Mouse (Mus musculus): Measurements from ENCODE around the gene Ica1l. TPM values are rescaled to one million over a fixed set of nuclear protein-coding genes. Genes with fewer than 3 reads are reported as not detected.
"Not testable (repeated sequence)": the region's sequence is repeated elsewhere in the genome, so short reads cannot be mapped to it uniquely, and the experiment has no call there.

The Ica1l gene
- polyA plus RNA-seq (2015; fragmentation: Nextera tagmentation; extraction: Ambion mirVana): 11.4 and 13.4 TPM in 2 replicates

DNA sequence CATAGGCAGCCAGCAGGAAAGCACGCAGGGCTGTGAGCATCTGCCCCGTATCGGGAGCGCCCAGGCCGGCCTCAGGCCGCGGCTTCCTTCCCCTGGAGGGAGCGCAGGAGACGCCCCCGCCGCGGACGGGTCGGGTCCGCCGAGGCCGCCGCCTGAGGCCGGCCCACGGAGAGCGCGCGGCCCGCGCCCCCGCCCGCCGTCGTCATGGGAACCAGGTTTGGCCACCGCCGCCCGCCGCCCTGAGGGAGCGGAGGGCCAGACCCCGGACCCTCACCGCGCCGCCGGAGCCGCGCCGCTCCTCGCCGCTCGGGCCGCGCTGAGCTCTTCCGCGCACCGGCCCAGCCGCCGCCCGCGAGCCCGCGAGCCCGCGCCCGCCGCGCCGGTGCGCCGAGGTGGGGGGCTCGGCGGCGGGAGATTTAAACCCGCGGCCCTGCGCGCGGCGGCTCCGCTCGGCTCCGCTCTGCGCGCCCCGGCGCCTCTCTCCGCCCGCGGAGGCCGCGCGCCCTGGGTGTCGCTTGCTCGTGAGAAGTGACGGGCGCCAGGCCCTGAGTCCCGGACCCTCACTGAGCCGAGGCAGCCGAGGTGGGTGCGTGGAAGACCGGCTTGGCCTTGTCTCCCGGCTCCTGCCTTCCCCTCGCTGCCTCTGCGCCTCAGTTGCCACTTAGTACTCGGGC is at the start of gene Ica1l:
Ica1l (minus strand) TSS at position 389 of the 674 bp plus-strand sequence.
- Histone ChIP-seq H3K4me2 (peak within 1 kb of the TSS; percentile 86), H3K27ac (no peak within 1 kb of the TSS)

DNA sequence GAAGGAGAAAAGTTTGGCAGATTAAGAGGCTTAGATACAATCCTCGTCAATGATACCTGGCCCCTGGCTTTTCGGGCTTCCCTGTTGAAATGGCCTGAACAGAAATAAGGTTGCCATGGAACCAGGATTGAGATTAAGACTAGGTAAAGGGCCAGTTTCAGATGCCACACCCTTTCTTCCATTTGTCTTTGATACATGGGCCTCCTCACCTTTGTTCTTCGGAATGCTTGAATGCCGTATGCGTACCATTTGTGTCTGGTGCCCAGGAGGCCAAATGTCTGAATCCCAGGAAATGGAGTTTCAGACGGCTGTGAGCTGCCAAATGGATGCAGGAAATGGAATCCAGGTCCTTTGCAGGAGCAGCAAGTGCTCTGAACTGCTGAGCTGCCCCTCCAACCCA is 33.4 kb upstream of the Ica1l start:
- no peaks in the 10 kb centered on the region for H3K27me3 ChIP-seq
- H3K36me3 ChIP-seq (ENCODE audit: poor library complexity, severe bottlenecking): peaks cover 40% of the 10 kb centered on the region
- no peak for ATAC-seq
- no peaks in the 10 kb centered on the region for H3K9me3 ChIP-seq (replicated peaks)
- H3K4me3 ChIP-seq: no peak overlapping the region
- H3K27ac ChIP-seq: no peak overlapping the region
- H3K4me1 ChIP-seq: no peaks in the 10 kb centered on the region
- WGBS: 86% methylated on average over 6 of the region's 6 CpGs
- H3K4me2 ChIP-seq: no peak overlapping the region
- H3K9ac ChIP-seq: no peak overlapping the region

More for the DNA sequence above, at the start of gene Ica1l:
- WGBS: under 1% methylated on average over 52 of the region's 99 CpGs
- H3K4me3 ChIP-seq: peak within 1 kb of the TSS; percentile 69
- ATAC-seq: peak; percentile 92
- H3K9ac ChIP-seq: peak within 1 kb of the TSS; percentile 84
- no peaks in the 10 kb centered on the region for H3K36me3 ChIP-seq (ENCODE audit: poor library complexity, severe bottlenecking)
- no peaks in the 10 kb centered on the region for H3K9me3 ChIP-seq (replicated peaks)
- H3K27me3 ChIP-seq: peaks cover 14% of the 10 kb centered on the region
- peaks cover 2% of the 10 kb centered on the region; the same call in 1 of the 2 replicates for H3K4me1 ChIP-seq

DNA sequence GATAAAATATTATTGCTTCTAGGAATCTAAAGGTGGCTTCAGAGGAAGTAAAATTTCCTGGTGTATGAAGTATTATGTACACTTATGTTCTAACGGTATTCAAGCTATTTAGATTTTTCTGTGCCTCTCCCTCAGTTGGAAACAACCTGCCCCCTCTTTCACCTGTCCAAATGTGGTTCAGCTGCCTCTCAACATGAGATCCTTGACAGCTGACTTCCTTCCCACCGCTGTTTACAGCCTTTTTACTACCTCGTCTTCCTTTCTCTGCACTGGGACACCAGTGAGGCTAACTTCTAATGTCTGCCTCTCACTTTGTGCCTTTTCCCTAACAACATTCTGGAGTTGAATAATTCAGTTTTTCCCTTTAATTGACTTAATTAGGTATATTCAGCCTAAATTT is 32.6 kb upstream of the Ica1l start:
- no peak overlapping the region for H3K9ac ChIP-seq
- no peaks in the 10 kb centered on the region for H3K4me1 ChIP-seq
- H3K36me3 ChIP-seq (ENCODE audit: poor library complexity, severe bottlenecking): peaks cover 35% of the 10 kb centered on the region
- no peak overlapping the region for H3K27ac ChIP-seq
- H3K4me2 ChIP-seq: no peak overlapping the region
- WGBS: 81% methylated on average over 3 of the region's 3 CpGs
- H3K27me3 ChIP-seq: no peaks in the 10 kb centered on the region
- no peak for ATAC-seq
- no peaks in the 10 kb centered on the region for H3K9me3 ChIP-seq (replicated peaks)
- no peak overlapping the region for H3K4me3 ChIP-seq

DNA sequence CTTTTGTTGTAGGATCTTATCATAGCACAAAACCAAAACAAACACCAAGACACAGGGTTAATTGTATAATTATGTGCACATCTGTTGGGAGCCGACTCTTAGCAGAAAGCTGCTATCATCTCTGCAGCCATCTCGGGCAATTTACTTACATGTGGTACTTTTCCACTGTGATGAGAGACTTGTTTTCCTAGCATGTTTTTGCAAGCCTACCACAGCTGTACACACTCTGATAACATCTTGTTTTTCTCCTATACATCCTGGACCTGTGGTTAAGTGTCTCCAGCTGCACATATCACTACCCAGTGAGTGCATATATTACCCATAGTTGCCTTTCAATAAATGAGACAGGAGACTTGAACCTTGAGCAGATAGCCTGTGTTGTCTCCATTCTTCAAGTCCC is 32.0 kb upstream of the Ica1l start:
- ATAC-seq: no peak
- no peaks in the 10 kb centered on the region for H3K9me3 ChIP-seq (replicated peaks)
- peaks cover 30% of the 10 kb centered on the region for H3K36me3 ChIP-seq (ENCODE audit: poor library complexity, severe bottlenecking)
- no peak overlapping the region for H3K27ac ChIP-seq
- H3K4me3 ChIP-seq: no peak overlapping the region
- 80% methylated on average over 2 of the region's 2 CpGs for WGBS
- H3K9ac ChIP-seq: no peak overlapping the region
- no peak overlapping the region for H3K4me2 ChIP-seq
- no peaks in the 10 kb centered on the region for H3K4me1 ChIP-seq
- no peaks in the 10 kb centered on the region for H3K27me3 ChIP-seq

DNA sequence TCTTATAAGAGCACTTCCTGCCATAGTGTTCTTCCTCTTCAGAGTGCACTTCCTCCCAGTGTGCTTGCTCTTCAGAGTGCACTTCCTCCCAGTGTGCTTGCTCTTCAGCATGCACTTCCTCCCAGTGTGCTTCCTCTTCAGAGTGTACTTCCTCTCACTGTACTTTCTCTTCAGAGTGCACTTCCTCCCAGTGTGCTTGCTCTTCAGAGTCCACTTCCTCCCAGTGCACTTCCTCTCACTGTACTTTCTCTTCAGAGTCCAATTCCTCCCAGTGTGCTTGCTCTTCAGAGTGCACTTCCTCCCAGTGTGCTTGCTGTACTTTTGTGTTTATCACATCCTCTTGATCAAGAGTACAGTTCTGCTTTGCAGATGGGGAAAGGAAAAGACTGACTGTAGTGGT is 27.7 kb upstream of the Ica1l start:
- H3K9ac ChIP-seq; H3K36me3 ChIP-seq (ENCODE audit: poor library complexity, severe bottlenecking); H3K4me1 ChIP-seq; H3K27me3 ChIP-seq; H3K4me2 ChIP-seq; H3K4me3 ChIP-seq; H3K27ac ChIP-seq; H3K9me3 ChIP-seq (replicated peaks); ATAC-seq: not testable (repeated sequence)

DNA sequence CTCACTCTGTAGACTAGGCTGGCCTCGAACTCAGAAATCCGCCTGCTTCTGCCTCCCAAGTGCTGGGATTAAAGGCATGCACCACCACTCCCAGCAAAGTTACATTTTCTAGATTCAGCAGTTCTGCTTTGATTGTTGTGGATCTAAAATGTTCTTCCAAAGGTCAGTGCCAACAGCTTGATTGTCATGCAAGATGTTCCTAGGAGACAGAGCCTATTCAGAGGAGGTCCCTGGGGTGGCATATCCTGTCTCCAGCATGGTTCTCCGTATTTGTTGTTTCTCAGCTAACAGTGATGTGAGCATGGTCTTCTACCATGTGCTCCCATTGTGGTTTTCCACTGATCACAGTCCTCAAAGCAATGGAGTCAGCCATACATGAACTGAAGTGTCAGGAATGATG is 13.3 kb upstream of the Ica1l start:
- Histone ChIP-seq H3K9ac (no peak overlapping the region), H3K27ac (no peak overlapping the region), H3K4me2 (no peak overlapping the region), H3K9me3 (replicated peaks) (no peaks in the 10 kb centered on the region), H3K4me3 (no peak overlapping the region), H3K27me3 (no peaks in the 10 kb centered on the region), H3K36me3 (ENCODE audit: poor library complexity, severe bottlenecking) (no peaks in the 10 kb centered on the region), H3K4me1 (no peaks in the 10 kb centered on the region)
- ATAC-seq: no peak
- WGBS: 86% methylated on average over 3 of the region's 3 CpGs

DNA sequence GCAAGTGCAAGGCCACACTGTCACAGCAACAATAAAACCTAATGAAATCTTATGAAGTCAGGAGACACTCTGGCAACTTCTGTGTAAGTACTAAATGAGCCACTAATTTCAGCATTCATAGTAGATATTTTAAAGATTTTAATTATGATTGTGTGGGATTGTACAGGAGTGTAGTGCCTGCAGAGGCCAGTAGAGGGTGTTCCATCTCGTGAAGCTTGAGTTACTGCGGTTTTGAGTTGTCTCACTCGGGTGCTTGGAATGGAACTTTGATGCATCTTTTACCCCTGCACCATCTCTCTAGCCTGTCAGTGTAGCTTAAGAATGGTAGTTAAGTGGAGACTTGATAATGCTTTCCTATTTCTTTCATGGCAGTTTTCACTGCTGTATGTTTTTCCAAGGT is 11.7 kb upstream of the Ica1l start:
- Histone ChIP-seq H3K36me3 (ENCODE audit: poor library complexity, severe bottlenecking) (no peaks in the 10 kb centered on the region), H3K4me2 (no peak overlapping the region), H3K4me1 (no peaks in the 10 kb centered on the region), H3K9ac (no peak overlapping the region), H3K27me3 (no peaks in the 10 kb centered on the region), H3K27ac (no peak overlapping the region), H3K9me3 (replicated peaks) (no peaks in the 10 kb centered on the region), H3K4me3 (no peak overlapping the region)
- no peak for ATAC-seq
- WGBS: 38% methylated on average over 3 of the region's 3 CpGs

DNA sequence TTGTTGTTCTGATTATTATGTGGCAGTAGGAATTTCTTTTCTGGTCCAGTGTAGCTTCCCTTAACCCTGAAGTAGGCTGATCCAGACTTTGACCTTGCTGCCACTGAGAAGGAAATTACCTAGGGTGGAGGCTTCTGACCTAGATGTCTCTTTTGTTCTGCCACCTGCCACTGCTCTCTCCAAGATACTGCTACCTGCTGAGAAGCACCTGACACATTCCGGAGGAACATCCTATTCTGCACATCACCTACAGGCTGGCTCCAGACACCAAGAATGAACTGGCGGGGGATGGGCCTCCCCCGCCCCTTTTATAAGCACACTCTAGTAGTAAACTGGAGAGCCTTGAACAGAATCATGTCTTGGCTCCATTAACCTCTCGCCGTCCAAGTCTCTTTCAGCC is 4.5 kb upstream of the Ica1l start:
- not testable (repeated sequence) for H3K4me2 ChIP-seq; H3K36me3 ChIP-seq (ENCODE audit: poor library complexity, severe bottlenecking); ATAC-seq; H3K4me1 ChIP-seq; H3K9ac ChIP-seq; H3K27me3 ChIP-seq; H3K27ac ChIP-seq; H3K4me3 ChIP-seq; H3K9me3 ChIP-seq (replicated peaks)
- WGBS: 95% methylated on average over 5 of the region's 5 CpGs

DNA sequence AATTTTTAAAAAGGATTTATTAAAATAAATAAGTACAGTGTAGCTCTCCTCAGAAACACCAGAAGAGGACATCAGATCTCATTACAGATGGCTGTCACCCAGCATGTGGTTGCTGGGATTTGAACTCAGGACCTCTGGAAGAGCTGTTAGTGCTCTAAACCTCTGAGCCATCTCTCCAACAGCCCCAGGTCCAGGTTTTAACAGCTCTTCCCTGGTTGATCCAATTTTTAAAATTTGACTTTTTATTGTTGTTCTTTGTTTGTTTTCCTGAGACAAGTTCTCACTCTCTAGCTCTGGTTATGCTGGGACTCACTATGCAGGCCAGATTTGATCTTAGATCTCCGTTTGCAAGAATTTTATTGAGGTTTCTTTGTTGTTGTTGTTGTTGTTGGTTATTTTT is 1.6 kb upstream of the Ica1l start:
- H3K4me1 ChIP-seq: peaks cover 2% of the 10 kb centered on the region; the same call in 1 of the 2 replicates
- no peak overlapping the region for H3K4me2 ChIP-seq
- peaks cover 14% of the 10 kb centered on the region for H3K27me3 ChIP-seq
- H3K27ac ChIP-seq: no peak overlapping the region
- H3K9ac ChIP-seq: no peak overlapping the region
- H3K4me3 ChIP-seq: no peak overlapping the region
- WGBS: 81% methylated on average over 1 of the region's 1 CpGs
- ATAC-seq: no peak
- H3K9me3 ChIP-seq (replicated peaks): no peaks in the 10 kb centered on the region
- H3K36me3 ChIP-seq (ENCODE audit: poor library complexity, severe bottlenecking): no peaks in the 10 kb centered on the region

DNA sequence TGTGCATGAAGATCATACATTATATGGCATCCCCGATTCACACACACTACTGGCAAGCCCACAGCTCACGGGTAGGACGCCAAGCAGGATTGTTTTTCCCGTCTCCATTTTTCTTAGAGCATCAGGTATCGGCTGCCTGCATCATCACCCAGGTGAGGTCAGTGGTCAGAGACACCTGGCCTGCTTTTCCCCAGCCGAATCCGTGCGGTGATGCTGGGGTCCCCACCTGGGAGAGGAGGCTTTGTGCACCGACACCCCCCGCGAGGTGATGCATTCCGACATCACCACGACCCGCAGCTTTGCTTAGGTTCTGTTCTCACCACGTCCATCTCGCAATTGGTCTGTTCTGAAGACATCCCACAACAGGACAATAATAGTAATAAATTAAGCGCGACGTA is 587 bp downstream of the Ica1l start:
- peak overlapping the region; percentile 69 for H3K4me3 ChIP-seq
- no peak overlapping the region for H3K27ac ChIP-seq
- no peak; the same call in none of the 2 replicates for ATAC-seq
- H3K36me3 ChIP-seq (ENCODE audit: poor library complexity, severe bottlenecking): no peaks in the 10 kb centered on the region
- no peaks in the 10 kb centered on the region for H3K9me3 ChIP-seq (replicated peaks)
- peak overlapping the region; percentile 86 for H3K4me2 ChIP-seq
- H3K4me1 ChIP-seq: peaks cover 2% of the 10 kb centered on the region; the same call in 1 of the 2 replicates
- 2% methylated on average over 19 of the region's 19 CpGs for WGBS
- peak overlapping the region; percentile 84 for H3K9ac ChIP-seq
- H3K27me3 ChIP-seq: peaks cover 14% of the 10 kb centered on the region

DNA sequence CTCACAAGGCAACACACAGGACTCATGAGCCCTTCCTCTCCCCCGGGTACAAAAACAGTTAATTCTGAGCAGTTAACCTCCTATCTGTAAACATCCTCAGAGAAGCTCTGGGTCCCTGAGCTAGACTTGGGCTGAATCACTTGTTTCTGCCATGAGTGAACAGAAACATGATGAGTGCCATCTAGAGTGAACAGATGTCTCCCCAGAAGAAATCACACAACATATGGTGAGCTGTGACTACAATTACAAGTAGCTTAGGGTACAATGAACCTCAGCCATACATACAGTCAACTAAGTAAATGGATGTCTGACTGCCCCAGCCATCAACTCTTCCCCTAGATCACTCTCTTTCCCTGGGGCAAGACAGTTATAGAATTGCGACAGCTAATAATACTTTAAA is 7.9 kb downstream of the Ica1l start:
- peak; percentile 91 for ATAC-seq
- WGBS: 84% methylated on average over 2 of the region's 2 CpGs
- no peak overlapping the region for H3K9ac ChIP-seq

DNA sequence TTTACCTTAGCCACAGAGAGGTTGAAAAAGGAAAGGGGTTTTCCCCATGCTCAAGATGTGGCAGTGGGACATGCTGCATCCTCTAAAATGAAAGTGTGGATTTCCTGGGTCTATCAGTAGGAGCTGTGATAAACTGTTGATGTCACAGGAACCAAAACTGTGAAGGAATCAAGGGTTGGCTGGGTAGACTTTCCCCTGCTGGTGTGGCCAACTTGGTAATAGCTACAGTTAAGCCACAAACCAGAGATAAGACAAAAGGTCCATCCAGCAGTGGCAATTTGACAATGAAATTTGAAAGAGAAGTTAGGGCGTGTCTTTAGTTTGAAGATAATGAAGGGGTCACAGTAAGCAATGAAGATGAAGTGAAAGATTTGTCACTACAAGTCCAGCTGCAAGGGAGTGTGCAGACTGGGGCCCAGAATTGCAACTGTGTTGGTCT is 25.9 kb downstream of the Ica1l start:
- no peaks in the 10 kb centered on the region for H3K9me3 ChIP-seq (replicated peaks)
- ATAC-seq: no peak
- WGBS: 96% methylated on average over 1 of the region's 1 CpGs
- H3K9ac ChIP-seq: no peak overlapping the region
- no peaks in the 10 kb centered on the region for H3K36me3 ChIP-seq (ENCODE audit: poor library complexity, severe bottlenecking)
- H3K27me3 ChIP-seq: no peaks in the 10 kb centered on the region
- H3K4me2 ChIP-seq: no peak overlapping the region
- H3K4me3 ChIP-seq: no peak overlapping the region
- no peak overlapping the region for H3K27ac ChIP-seq
- H3K4me1 ChIP-seq: no peaks in the 10 kb centered on the region

More for the DNA sequence above, 7.9 kb downstream of the Ica1l start:
- H3K4me2 ChIP-seq: no peak overlapping the region
- H3K9me3 ChIP-seq (replicated peaks): no peaks in the 10 kb centered on the region
- H3K27ac ChIP-seq: no peak overlapping the region
- 0 out of 2 replicates have a peak, but pooled peaks cover 5% of the 10 kb centered on the region for H3K4me1 ChIP-seq
- no peak overlapping the region for H3K4me3 ChIP-seq
- no peaks in the 10 kb centered on the region for H3K27me3 ChIP-seq
- H3K36me3 ChIP-seq (ENCODE audit: poor library complexity, severe bottlenecking): no peaks in the 10 kb centered on the region

DNA sequence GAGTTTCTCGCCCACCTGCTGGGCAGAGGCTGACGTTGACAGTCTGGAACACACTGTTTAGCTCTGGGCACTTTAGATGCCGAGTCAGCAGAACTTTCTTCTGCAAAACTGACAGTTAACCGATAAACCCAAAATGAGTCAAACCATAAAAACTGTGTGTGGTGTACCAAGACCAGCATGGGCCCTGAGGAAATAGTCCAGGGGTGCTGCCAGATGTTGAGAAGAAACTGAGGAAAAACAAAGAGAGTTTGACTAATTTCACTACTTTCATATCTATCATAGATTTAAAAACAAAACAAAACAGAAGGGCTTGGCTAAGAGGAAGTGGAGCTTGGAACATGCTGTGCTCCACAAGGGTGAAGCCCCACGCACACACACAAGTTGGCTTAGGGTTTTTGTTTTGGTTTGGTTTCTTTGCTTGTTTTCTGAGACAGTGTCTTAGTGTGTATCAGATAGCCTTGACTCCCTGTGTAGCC is 26.8 kb downstream of the Ica1l start:
- no peaks in the 10 kb centered on the region for H3K9me3 ChIP-seq (replicated peaks)
- H3K4me3 ChIP-seq: no peak overlapping the region
- no peak for ATAC-seq
- no peaks in the 10 kb centered on the region for H3K36me3 ChIP-seq (ENCODE audit: poor library complexity, severe bottlenecking)
- no peak overlapping the region for H3K27ac ChIP-seq
- no peak overlapping the region for H3K4me2 ChIP-seq
- H3K27me3 ChIP-seq: no peaks in the 10 kb centered on the region
- H3K9ac ChIP-seq: no peak overlapping the region
- H3K4me1 ChIP-seq: no peaks in the 10 kb centered on the region
- 78% methylated on average over 5 of the region's 5 CpGs for WGBS
